Mouse (Mus musculus): ENCODE data around the gene Tmem59. TPM values are rescaled to one million over a fixed set of nuclear protein-coding genes. Genes with fewer than 3 reads are reported as not detected.

Tmem59 gene
- polyA plus RNA-seq, 2 experiments = 235 to 441 TPM

DNA sequence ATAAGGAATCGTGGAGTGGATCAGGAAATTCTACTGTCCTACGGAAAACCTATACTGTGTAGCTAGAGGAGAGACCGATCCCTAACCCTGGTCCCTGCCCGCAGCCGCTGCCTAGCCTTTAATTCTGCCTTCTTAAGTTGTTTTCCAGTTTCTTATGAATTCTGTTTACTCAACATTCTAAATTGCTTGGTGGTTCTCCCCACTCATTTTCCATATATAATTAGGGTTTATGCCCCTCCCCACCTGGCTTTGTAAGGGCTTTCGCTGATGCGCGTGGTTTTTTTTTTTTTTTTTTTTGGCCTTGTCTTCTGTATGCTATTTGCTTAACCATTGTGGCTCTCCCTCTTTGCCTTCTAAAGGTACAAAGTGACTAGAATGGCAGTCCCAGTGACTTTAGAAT lies 1.4 kb downstream of the Tmem59 start:
- DNase-seq (ENCODE audit: low spot score) (peak; percentile 9), ATAC-seq (ENCODE audit: low FRiP score, low read depth) (no peak)
- peak overlapping the region; percentile 93 for H3K27ac ChIP-seq (replicated peaks; ENCODE audit: low read depth, low read length)
- H3K9me3 ChIP-seq (ENCODE audit: control insufficient read depth, low read length) = no peaks in the 10 kb centered on the region
- peak overlapping the region; percentile 65 for H3K4me2 ChIP-seq (replicated peaks; ENCODE audit: low read depth, low read length, severe bottlenecking)
- no peaks in the 10 kb centered on the region for H3K27me3 ChIP-seq (ENCODE audit: control insufficient read depth, insufficient read depth, low read length)
- peaks cover 5% of the 10 kb centered on the region; the same call in 1 of the 2 replicates for H3K36me3 ChIP-seq (ENCODE audit: control insufficient read depth, insufficient read depth, low read length)
- H3K4me3 ChIP-seq (replicated peaks; ENCODE audit: low read length) = peak overlapping the region; percentile 71
- peaks cover 31% of the 10 kb centered on the region for H3K4me1 ChIP-seq (ENCODE audit: control insufficient read depth, insufficient read depth, low read length)
- peak overlapping the region; percentile 77 for H3K9ac ChIP-seq (ENCODE audit: low read depth, low read length, severe bottlenecking)
- no peak for TF ChIP-seq POLR2A (IDR thresholded peaks at IDR 0.05; ENCODE audit: borderline replicate concordance, extremely low read depth, insufficient read depth, insufficient read length)
- WGBS = 7% methylated on average over 8 of the region's 8 CpGs

- peaks cover 35% of the 10 kb centered on the region for H3K4me1 ChIP-seq (ENCODE audit: control insufficient read depth, insufficient read depth, low read length)
- H3K4me2 ChIP-seq (replicated peaks; ENCODE audit: low read depth, low read length, severe bottlenecking) = no peak overlapping the region
- H3K27ac ChIP-seq (replicated peaks; ENCODE audit: low read depth, low read length) = no peak overlapping the region
These were observed 2.5 kb downstream of the Tmem59 start for GRCm38 (mm10) chr4:107180746-107181145.

DNA sequence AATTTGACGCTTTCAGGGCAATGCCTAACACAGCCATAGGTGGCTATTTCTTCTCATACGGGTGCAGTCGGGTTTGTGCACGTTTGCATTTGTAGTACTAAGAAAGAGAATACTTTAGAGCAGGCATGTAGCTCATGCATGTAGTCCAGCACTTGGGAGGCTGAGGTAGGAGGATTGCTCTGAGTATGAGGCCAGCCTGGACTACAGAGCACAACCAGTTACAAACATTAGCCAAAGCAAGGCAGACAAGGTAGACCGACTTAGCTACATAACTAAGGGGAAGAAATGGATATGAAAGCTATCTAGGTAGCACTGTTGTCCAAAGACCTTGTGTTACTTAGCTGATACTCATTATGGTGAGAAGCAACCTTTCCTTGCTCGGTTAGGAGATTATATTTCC lies 3.7 kb downstream of the Tmem59 start:
- DNase-seq (ENCODE audit: low spot score) (no peak), ATAC-seq (ENCODE audit: low FRiP score, low read depth) (no peak)
- H3K27ac ChIP-seq (replicated peaks; ENCODE audit: low read depth, low read length) = no peak overlapping the region
- peaks cover 6% of the 10 kb centered on the region for H3K36me3 ChIP-seq (ENCODE audit: control insufficient read depth, insufficient read depth, low read length)
- H3K4me2 ChIP-seq (replicated peaks; ENCODE audit: low read depth, low read length, severe bottlenecking) = no peak overlapping the region
- no peaks in the 10 kb centered on the region for H3K27me3 ChIP-seq (ENCODE audit: control insufficient read depth, insufficient read depth, low read length)
- TF ChIP-seq POLR2A (IDR thresholded peaks at IDR 0.05; ENCODE audit: borderline replicate concordance, extremely low read depth, insufficient read depth, insufficient read length) = no peak
- H3K9ac ChIP-seq (ENCODE audit: low read depth, low read length, severe bottlenecking) = no peak overlapping the region
- WGBS = 81% methylated on average over 6 of the region's 6 CpGs
- H3K4me3 ChIP-seq (replicated peaks; ENCODE audit: low read length) = no peak overlapping the region
- H3K9me3 ChIP-seq (ENCODE audit: control insufficient read depth, low read length) = no peaks in the 10 kb centered on the region
- H3K4me1 ChIP-seq (ENCODE audit: control insufficient read depth, insufficient read depth, low read length) = peaks cover 38% of the 10 kb centered on the region

More at GRCm38 (mm10) chr4:107180746-107181145, 2.5 kb downstream of the Tmem59 start:
- H3K4me3 ChIP-seq (replicated peaks; ENCODE audit: low read length) = no peak overlapping the region
- DNase-seq (ENCODE audit: low spot score) = no peak
- H3K27me3 ChIP-seq (ENCODE audit: control insufficient read depth, insufficient read depth, low read length) = no peaks in the 10 kb centered on the region
- no peaks in the 10 kb centered on the region for H3K9me3 ChIP-seq (ENCODE audit: control insufficient read depth, low read length)
- no peak overlapping the region for H3K9ac ChIP-seq (ENCODE audit: low read depth, low read length, severe bottlenecking)
- no peak for TF ChIP-seq POLR2A (IDR thresholded peaks at IDR 0.05; ENCODE audit: borderline replicate concordance, extremely low read depth, insufficient read depth, insufficient read length)
- H3K36me3 ChIP-seq (ENCODE audit: control insufficient read depth, insufficient read depth, low read length) = no peaks in the 10 kb centered on the region
- ATAC-seq (ENCODE audit: low FRiP score, low read depth) = no peak

GRCm38 (mm10) chr4:107182796-107183195 lies 4.6 kb downstream of the Tmem59 start:
- TF ChIP-seq POLR2A (IDR thresholded peaks at IDR 0.05; ENCODE audit: borderline replicate concordance, extremely low read depth, insufficient read depth, insufficient read length) = no peak
- WGBS = 52% methylated on average over 2 of the region's 2 CpGs
- H3K9me3 ChIP-seq (ENCODE audit: control insufficient read depth, low read length) = no peaks in the 10 kb centered on the region
- H3K4me1 ChIP-seq (ENCODE audit: control insufficient read depth, insufficient read depth, low read length) = peaks cover 30% of the 10 kb centered on the region
- no peak overlapping the region for H3K9ac ChIP-seq (ENCODE audit: low read depth, low read length, severe bottlenecking)
- H3K4me2 ChIP-seq (replicated peaks; ENCODE audit: low read depth, low read length, severe bottlenecking) = no peak overlapping the region
- H3K27me3 ChIP-seq (ENCODE audit: control insufficient read depth, insufficient read depth, low read length) = no peaks in the 10 kb centered on the region
- ATAC-seq (ENCODE audit: low FRiP score, low read depth) (no peak), DNase-seq (ENCODE audit: low spot score) (no peak)
- H3K27ac ChIP-seq (replicated peaks; ENCODE audit: low read depth, low read length) = no peak overlapping the region
- peaks cover 14% of the 10 kb centered on the region for H3K36me3 ChIP-seq (ENCODE audit: control insufficient read depth, insufficient read depth, low read length)
- no peak overlapping the region for H3K4me3 ChIP-seq (replicated peaks; ENCODE audit: low read length)

- ATAC-seq (ENCODE audit: low FRiP score, low read depth) = no peak
- WGBS = 88% methylated on average over 4 of the region's 4 CpGs
- no peak for DNase-seq (ENCODE audit: low spot score)
- no peak overlapping the region for H3K27ac ChIP-seq (replicated peaks; ENCODE audit: low read depth, low read length)
- no peak overlapping the region for H3K4me3 ChIP-seq (replicated peaks; ENCODE audit: low read length)
- peaks cover 30% of the 10 kb centered on the region for H3K4me1 ChIP-seq (ENCODE audit: control insufficient read depth, insufficient read depth, low read length)
- H3K9ac ChIP-seq (ENCODE audit: low read depth, low read length, severe bottlenecking) = no peak overlapping the region
- no peaks in the 10 kb centered on the region for H3K9me3 ChIP-seq (ENCODE audit: control insufficient read depth, low read length)
- no peak for TF ChIP-seq POLR2A (IDR thresholded peaks at IDR 0.05; ENCODE audit: borderline replicate concordance, extremely low read depth, insufficient read depth, insufficient read length)
- no peak overlapping the region for H3K4me2 ChIP-seq (replicated peaks; ENCODE audit: low read depth, low read length, severe bottlenecking)
- H3K27me3 ChIP-seq (ENCODE audit: control insufficient read depth, insufficient read depth, low read length) = no peaks in the 10 kb centered on the region
- H3K36me3 ChIP-seq (ENCODE audit: control insufficient read depth, insufficient read depth, low read length) = peaks cover 18% of the 10 kb centered on the region
These were observed 5.0 kb downstream of the Tmem59 start for GRCm38 (mm10) chr4:107183203-107183602.

GRCm38 (mm10) chr4:107185703-107186102 lies 7.5 kb downstream of the Tmem59 start:
- no peak overlapping the region for H3K9ac ChIP-seq (ENCODE audit: low read depth, low read length, severe bottlenecking)
- H3K27ac ChIP-seq (replicated peaks; ENCODE audit: low read depth, low read length) = peak overlapping the region; percentile 70
- peak; percentile 67 for DNase-seq (ENCODE audit: low spot score)
- WGBS = 30% methylated on average over 3 of the region's 3 CpGs
- ATAC-seq (ENCODE audit: low FRiP score, low read depth) = no peak; the same call in 1 of the 2 replicates
- H3K9me3 ChIP-seq (ENCODE audit: control insufficient read depth, low read length) = no peaks in the 10 kb centered on the region
- H3K4me1 ChIP-seq (ENCODE audit: control insufficient read depth, insufficient read depth, low read length) = peaks cover 20% of the 10 kb centered on the region
- no peak for TF ChIP-seq POLR2A (IDR thresholded peaks at IDR 0.05; ENCODE audit: borderline replicate concordance, extremely low read depth, insufficient read depth, insufficient read length)
- peaks cover 41% of the 10 kb centered on the region for H3K36me3 ChIP-seq (ENCODE audit: control insufficient read depth, insufficient read depth, low read length)
- H3K4me3 ChIP-seq (replicated peaks; ENCODE audit: low read length) = no peak overlapping the region
- H3K27me3 ChIP-seq (ENCODE audit: control insufficient read depth, insufficient read depth, low read length) = no peaks in the 10 kb centered on the region
- H3K4me2 ChIP-seq (replicated peaks; ENCODE audit: low read depth, low read length, severe bottlenecking) = no peak overlapping the region
